Mouse (Mus musculus): Measurements from ENCODE around the gene Vmn2r3.
"Not testable (repeated sequence)": the region's sequence is repeated elsewhere in the genome, so short reads cannot be mapped to it uniquely, and the experiment has no call there.

The Vmn2r3 gene

GRCm38 (mm10) chr3:64289609-64290008 is at the start of gene Vmn2r3:
Gene Vmn2r3 (minus strand): TSS chr3:64289709.
- no peak for DNase-seq (ENCODE audit: low spot score)

DNA sequence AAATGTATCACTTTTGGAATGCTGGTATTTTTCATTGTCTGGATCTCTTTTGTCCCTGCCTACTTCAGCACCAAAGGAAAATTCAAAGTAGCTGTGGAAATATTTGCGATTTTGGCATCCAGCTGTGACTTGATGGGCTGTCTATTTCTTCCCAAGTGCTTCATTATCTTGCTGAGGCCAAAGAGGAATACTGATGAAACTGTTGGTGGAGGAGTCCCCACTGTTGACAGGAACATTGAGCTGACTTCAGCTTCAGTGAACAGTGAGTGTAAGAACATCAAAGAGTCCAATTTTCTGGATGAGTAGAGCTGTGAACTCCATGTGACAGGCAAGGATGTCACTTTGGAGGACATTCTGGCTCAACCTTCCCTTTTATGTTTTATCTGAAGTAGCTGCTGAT is 43.0 kb upstream of the Vmn2r3 start:
- no peak for DNase-seq (ENCODE audit: low spot score)

GRCm38 (mm10) chr3:64321824-64322223 is 32.3 kb upstream of the Vmn2r3 start:
- no peak for DNase-seq (ENCODE audit: low spot score)

GRCm38 (mm10) chr3:64306799-64307198 is 17.3 kb upstream of the Vmn2r3 start:
- DNase-seq (ENCODE audit: low spot score) = no peak

GRCm38 (mm10) chr3:64265762-64266112 is 23.8 kb downstream of the Vmn2r3 start:
- no peak for DNase-seq (ENCODE audit: low spot score)

DNA sequence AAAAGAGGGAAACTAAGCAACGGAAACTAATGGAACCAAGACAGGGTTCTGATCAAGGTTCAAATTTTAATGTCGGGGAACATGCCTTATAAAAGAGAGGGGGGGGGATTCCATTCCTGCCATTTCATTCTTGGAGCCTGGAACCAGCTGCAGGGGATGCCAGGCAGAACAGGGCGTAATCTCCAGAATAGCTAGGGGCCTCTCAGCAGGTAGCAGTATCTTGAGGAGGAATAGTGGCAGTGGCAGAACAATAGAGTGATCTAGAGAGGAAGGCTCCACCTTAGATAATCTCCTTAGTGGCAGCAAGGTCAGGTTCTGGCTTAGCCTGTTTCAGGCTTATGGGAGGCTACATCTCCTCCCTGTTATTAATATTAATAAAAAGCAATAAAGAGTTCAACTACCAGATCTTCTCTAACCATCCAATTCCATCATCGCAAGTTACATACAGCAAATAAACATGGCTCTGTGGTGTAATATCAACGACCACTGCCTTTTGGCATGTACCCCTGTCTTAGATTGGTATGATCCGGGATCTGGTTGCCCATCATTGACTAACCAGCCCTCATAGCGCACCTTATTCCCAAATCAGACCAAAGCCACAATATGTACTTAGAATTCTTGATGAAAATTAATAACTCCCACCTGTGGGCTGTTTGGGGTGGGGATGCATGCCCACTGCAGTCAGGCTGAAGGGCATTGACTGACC is 24.3 kb downstream of the Vmn2r3 start:
- DNase-seq (ENCODE audit: low spot score) = not testable (repeated sequence)

- DNase-seq (ENCODE audit: low spot score) = no peak
Observed at GRCm38 (mm10) chr3:64259582-64259981, 29.9 kb downstream of the Vmn2r3 start.

- DNase-seq (ENCODE audit: low spot score) = no peak
Observed at GRCm38 (mm10) chr3:64251646-64252045, 37.9 kb downstream of the Vmn2r3 start.

GRCm38 (mm10) chr3:64250461-64250860 is 39.0 kb downstream of the Vmn2r3 start:
- DNase-seq (ENCODE audit: low spot score) = not testable (repeated sequence)

DNA sequence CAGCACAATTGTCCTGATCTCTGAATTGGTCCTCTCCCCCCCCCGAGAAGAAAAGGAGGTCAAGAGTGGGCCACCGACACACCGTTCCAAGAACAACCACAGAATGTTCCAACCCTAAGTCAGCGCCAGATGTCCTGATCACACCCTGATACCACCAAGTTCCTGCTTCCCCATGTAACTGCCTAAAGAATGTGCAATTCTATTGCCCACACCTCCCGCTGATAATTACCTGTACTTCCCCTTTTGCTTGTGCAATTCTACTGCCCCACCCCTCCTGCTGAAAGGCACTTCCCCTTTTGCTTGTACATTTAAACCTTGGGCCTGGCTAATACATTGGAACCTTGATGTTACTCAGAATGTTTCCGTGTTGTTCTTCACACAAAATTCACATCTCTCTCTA is 54.0 kb downstream of the Vmn2r3 start:
- not testable (repeated sequence) for DNase-seq (ENCODE audit: low spot score)

DNA sequence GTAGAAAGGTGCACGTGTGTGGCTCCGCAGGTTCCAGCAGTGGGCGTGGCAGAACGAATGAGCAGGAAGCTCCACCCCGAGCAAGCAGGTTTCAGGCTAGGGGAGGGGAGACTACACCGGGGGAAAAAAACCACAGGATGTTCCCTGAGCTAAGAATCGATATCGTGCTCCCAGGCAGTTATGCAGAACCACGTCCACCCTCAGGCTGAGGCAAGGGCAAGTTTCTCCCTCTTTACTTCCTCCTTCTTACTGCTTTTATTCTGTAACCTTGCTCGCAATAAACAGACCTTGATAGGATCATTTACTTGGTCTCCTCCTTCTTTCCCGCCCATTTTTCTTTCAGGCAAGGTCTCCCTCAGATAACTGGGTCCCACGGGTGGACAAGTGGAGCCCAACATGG is 55.9 kb downstream of the Vmn2r3 start:
- DNase-seq (ENCODE audit: low spot score) = not testable (repeated sequence)

- DNase-seq (ENCODE audit: low spot score) = no peak
Observed at GRCm38 (mm10) chr3:64227243-64227642, 62.3 kb downstream of the Vmn2r3 start.

Measured in spleen, adult 12 weeks (tissue).